8 mouse cellular contexts compared by ENCODE assay signal in the genomic region with DNA sequence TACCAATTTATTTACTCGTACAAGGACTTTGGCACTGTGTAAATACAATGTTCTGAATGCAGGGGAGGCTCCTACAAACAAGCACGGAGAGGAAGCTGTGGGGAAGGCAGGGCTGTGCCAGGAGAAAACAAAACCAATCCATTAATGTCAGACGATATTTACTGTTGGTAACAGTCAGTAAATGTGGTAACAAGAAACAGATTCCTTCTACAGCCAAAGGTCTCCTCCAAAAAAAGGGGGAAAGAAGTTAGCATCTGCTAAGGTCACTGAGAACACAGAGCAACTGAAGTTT.
DNase-seq lines count a peak whose midpoint lies in the region; ATAC-seq and TF ChIP-seq lines count a peak whose summit lies in the region.

No protein-coding gene starts in this region.

- H3K9ac ChIP-seq in hindbrain, embryonic 12.5 days: no peak overlapping the region
- no peak overlapping the region for H3K9ac ChIP-seq in hindbrain, embryonic 11.5 days (ENCODE audit: low read depth, low read length)
- no peak overlapping the region for H3K9ac ChIP-seq in neural tube, embryonic 13.5 days
- no peak overlapping the region for H3K9ac ChIP-seq in stomach, postnatal 0 days (ENCODE audit: low read length)

- no peak for TF ChIP-seq CTCF in stomach, postnatal 0 days (IDR thresholded peaks at IDR 0.05; ENCODE audit: low read depth)

- DNase-seq in hindbrain, embryonic 11.5 days (ENCODE audit: low spot score): no peak
- DNase-seq in neural tube, embryonic 10.5 days (ENCODE audit: extremely low spot score, low spot score): no peak
- peak; percentile 6 for DNase-seq in hindlimb bud, embryonic 11.5 days (ENCODE audit: extremely low spot score, low read depth, low spot score)
- DNase-seq in stomach, postnatal 0 days (ENCODE audit: low spot score): no peak
- no peak for DNase-seq in urinary bladder, postnatal 10 days (ENCODE audit: low spot score)
- DNase-seq in adrenal gland, postnatal 10 days: no peak

- H3K36me3 ChIP-seq in hindbrain, embryonic 12.5 days: no peaks in the 10 kb centered on the region; the same call in 1 of the 2 replicates
- H3K36me3 ChIP-seq in hindbrain, embryonic 11.5 days (ENCODE audit: control insufficient read depth, insufficient read depth, low read length): no peaks in the 10 kb centered on the region
- H3K36me3 ChIP-seq in neural tube, embryonic 13.5 days: no peaks in the 10 kb centered on the region
- H3K36me3 ChIP-seq in stomach, postnatal 0 days (ENCODE audit: control insufficient read depth, insufficient read depth, low read length): no peaks in the 10 kb centered on the region

- H3K27ac ChIP-seq in hindbrain, embryonic 12.5 days: 0 out of 2 replicates have a peak overlapping the region, but pooled peaks have one; percentile 58
- no peak overlapping the region for H3K27ac ChIP-seq in hindbrain, embryonic 11.5 days (ENCODE audit: low read depth, low read length)
- peak overlapping the region; percentile 79 for H3K27ac ChIP-seq in neural tube, embryonic 13.5 days (replicated peaks)
- H3K27ac ChIP-seq in stomach, postnatal 0 days (replicated peaks): 0 out of 2 replicates have a peak overlapping the region, but pooled peaks have one; percentile 18

- H3K27me3 ChIP-seq in hindbrain, embryonic 12.5 days: no peaks in the 10 kb centered on the region
- H3K27me3 ChIP-seq in hindbrain, embryonic 11.5 days (ENCODE audit: control insufficient read depth, insufficient read depth, low read length): no peaks in the 10 kb centered on the region
- no peaks in the 10 kb centered on the region for H3K27me3 ChIP-seq in neural tube, embryonic 13.5 days
- no peaks in the 10 kb centered on the region for H3K27me3 ChIP-seq in stomach, postnatal 0 days (ENCODE audit: control insufficient read depth, insufficient read depth, low read length)

- 68% methylated on average over 3 of the region's 3 CpGs for WGBS in hindbrain, embryonic 12.5 days
- 73% methylated on average over 3 of the region's 3 CpGs for WGBS in hindbrain, embryonic 11.5 days
- WGBS in neural tube, embryonic 13.5 days: 49% methylated on average over 3 of the region's 3 CpGs
- 32% methylated on average over 3 of the region's 3 CpGs for WGBS in stomach, postnatal 0 days

- TF ChIP-seq EP300 in stomach, postnatal 0 days (optimal IDR thresholded peaks at IDR 0.05): no peak

- peaks cover 6% of the 10 kb centered on the region; the same call in 1 of the 2 replicates for H3K4me1 ChIP-seq in hindbrain, embryonic 12.5 days
- H3K4me1 ChIP-seq in hindbrain, embryonic 11.5 days (replicated peaks; ENCODE audit: control insufficient read depth, insufficient read depth, low read length): no peaks in the 10 kb centered on the region
- H3K4me1 ChIP-seq in neural tube, embryonic 13.5 days (replicated peaks): peaks cover 36% of the 10 kb centered on the region
- H3K4me1 ChIP-seq in stomach, postnatal 0 days (replicated peaks; ENCODE audit: control insufficient read depth, insufficient read depth): no peaks in the 10 kb centered on the region

- no peak overlapping the region for H3K4me2 ChIP-seq in hindbrain, embryonic 12.5 days (replicated peaks)
- H3K4me2 ChIP-seq in hindbrain, embryonic 11.5 days (replicated peaks; ENCODE audit: low read depth, low read length): no peak overlapping the region
- H3K4me2 ChIP-seq in neural tube, embryonic 13.5 days: no peak overlapping the region
- H3K4me2 ChIP-seq in stomach, postnatal 0 days (replicated peaks; ENCODE audit: low read depth): no peak overlapping the region

- no peaks in the 10 kb centered on the region for H3K9me3 ChIP-seq in hindbrain, embryonic 12.5 days (replicated peaks)
- H3K9me3 ChIP-seq in hindbrain, embryonic 11.5 days (ENCODE audit: control insufficient read depth, low read length): no peaks in the 10 kb centered on the region
- H3K9me3 ChIP-seq in neural tube, embryonic 13.5 days: no peaks in the 10 kb centered on the region
- H3K9me3 ChIP-seq in stomach, postnatal 0 days (ENCODE audit: control insufficient read depth, low read length): no peaks in the 10 kb centered on the region

- H3K4me3 ChIP-seq in hindbrain, embryonic 12.5 days: no peak overlapping the region
- H3K4me3 ChIP-seq in hindbrain, embryonic 11.5 days (ENCODE audit: low read depth, low read length): no peak overlapping the region
- no peak overlapping the region for H3K4me3 ChIP-seq in neural tube, embryonic 13.5 days
- H3K4me3 ChIP-seq in stomach, postnatal 0 days (ENCODE audit: low read depth, low read length): no peak overlapping the region

- no peak for ATAC-seq in hindbrain, embryonic 12.5 days (ENCODE audit: low FRiP score)
- no peak for ATAC-seq in hindbrain, embryonic 11.5 days (ENCODE audit: low FRiP score)
- peak; percentile 60; the same call in 1 of the 2 replicates for ATAC-seq in neural tube, embryonic 13.5 days (ENCODE audit: low read depth)
- no peak; the same call in 1 of the 2 replicates for ATAC-seq in stomach, postnatal 0 days (ENCODE audit: low FRiP score, low TSS enrichment)
